Mouse (Mus musculus) T-helper 2 cell (primary cell): ENCODE data around the gene Pygo2.

Experiments
- in situ Hi-C: fragments of 300-600 bp; cut with MboI, MseI; formaldehyde crosslinking; loops from one replicate; pipeline ENCODE4 v1.15.1; 2025; ENCODE audit warnings: high pct_unique_total_duplicates

Pygo2 gene

DNA sequence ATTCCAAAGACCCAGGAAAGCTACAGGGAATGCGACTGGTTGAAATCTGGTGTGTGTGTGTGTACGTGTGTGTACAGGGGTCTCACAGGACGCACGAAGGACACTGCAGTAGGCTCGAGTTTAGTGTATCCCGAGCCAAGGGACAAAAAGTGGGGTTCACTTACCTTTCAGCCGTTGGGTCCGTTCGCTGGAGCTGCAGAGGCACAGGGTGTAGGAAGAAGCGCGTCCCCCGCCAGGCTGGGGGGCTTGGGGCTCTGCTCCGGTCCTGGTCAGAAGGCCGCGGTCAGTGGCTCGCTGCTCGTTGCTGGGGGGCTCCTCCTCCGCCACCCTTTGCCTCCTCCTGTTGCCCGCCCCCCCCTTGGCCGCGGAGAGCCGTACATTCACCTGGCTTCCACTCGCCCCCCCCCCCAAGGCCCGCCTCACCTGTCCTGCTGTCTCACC lies 37.1 kb upstream of the Pygo2 start:
- in situ Hi-C loops: no loop called here

DNA sequence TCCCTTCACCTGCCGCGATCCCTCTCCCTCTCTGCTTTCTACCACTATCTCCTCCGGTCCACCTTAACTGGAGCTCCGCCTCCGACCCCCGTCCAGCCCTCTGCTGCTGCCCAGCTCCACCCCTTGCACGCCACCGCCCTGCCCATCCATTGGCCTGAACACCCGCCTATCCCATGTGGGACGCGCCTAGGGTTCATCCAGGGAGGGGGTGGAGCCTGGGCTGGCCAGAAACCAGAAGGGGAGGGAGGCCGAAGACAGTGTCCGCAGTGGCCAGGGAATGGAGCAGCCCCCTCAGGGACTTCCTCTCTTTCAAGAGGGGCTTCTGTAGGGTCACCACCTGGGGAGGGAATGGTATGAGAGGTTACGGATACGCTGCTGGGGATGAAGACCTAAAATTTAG lies 36.4 kb upstream of the Pygo2 start:
- in situ Hi-C loops: no loop called here

DNA sequence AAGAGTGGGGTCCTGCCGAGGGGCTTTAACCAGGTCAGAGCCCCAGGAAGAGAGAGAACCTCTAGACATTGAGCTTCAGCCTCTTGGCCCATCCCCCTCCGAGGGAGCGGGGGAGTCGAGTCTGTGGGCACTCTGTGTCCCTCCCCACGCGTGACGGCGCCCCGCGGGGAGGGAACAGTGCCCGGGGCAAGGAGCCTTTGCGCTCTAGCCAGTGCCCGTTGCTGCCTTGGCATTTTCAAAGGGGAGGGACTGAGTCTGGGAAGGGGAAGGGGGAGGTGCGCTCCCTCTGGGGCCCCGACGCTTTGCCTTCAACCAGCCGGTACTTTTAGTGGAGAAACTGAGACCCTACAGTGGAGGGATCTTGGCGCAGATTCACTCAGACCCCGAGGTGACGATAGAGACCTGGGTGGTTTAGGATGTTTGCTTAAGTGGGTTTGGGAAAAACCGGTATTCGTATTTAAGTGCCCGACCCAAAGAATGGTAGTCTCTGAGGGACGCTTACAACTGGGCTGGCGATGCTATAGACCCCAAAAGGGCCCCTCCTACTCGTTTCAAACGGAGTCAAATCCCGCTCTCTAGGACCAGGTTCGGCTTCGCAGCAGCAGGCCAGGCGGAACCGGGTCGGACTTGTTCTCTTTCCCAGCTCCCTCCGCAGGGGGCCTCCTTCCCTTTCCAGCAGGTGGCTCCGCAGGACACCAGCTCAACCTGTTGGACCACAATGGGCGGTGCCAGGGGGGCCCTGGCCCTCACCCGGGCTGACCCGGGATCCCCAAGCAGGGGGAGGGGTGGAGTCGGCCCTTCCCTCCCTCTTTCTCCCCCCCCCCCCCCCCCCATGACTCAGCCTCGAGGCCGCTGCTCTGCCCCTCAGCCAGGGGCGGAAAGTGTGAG lies 35.8 kb upstream of the Pygo2 start, which contains the start of gene Zbtb7b:
TSS of gene Zbtb7b (minus strand) at position 771 of the 888 bp plus-strand sequence.
- in situ Hi-C loops: no loop called here

DNA sequence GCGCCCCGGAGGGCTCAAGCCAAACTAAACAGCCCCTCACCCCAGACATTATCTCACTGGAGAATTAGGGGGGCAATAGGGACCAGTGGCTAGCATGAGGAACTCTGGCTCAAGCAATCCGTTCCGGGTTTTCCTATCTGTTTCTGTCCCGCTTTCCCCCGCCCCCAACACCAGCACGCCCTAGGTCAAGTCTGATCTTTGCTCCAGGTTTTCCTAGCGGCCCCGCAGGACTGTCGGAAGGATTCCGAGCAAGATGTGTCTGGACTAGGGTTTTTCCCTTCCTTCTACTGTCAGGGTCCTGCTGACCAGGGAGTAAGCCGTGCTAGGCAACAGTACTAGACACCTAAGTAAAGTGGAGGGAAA lies 35.1 kb upstream of the Pygo2 start:
- in situ Hi-C loops: no loop called here

DNA sequence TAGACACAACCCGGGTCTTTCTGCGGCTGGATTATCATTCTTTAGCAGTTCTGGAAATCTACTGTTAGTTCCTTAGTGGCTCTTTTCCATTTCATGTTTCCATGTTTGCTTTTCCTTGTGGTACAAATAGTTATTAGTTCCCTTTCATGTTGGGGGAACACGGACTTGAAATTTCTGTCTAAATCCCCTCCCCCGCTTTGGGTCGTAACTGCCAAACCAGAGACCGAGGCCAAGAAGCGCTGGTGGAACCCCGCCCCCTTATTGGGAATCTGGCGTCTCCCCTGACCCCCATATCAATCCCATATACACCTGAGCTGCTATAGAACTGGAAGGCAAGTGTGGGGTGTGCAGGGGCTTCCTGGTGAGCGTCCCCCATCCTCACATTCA lies 34.6 kb upstream of the Pygo2 start:
- in situ Hi-C loops: no loop called here

DNA sequence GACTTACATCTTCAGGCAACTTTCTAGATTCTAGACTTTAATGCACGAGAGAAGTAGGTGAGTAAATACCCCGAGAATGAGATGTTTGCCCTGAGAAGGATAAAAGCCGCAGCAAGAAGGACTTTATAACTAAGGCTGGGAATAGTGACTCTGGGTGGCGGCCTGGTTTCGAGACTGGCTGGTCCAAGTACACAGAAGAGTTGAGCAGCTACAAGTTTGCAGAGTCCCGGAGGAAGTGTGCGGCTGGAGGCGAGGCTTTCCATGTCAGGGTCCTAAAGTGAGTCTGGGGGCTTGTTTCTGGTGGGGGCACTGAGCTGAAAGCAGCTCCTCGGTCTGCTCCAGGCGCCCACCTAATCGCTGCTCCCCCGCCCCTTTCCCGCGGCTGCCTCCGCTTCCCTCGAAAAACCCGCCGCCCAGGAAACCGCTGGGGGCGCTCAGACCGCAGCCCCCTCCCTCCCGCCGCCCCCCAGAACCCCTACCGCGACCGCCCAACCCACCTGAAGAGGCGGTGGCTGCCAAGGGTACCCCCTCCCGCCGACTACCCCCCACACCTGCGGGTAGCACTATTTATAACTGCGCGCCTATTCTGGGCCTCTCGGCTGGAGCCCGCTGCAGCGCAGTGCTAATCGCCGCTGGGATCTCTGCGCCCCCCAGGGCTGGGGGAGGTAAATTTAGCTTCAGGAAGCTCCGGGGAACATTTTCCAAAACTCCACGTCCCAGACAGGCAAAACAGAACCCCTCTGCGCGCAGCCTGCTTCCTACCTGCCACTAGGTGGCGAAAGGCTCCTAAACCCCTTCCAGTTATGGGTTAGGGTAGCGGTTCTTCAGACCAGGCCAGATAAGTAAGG lies 34.0 kb upstream of the Pygo2 start:
- in situ Hi-C loops: no loop called here

DNA sequence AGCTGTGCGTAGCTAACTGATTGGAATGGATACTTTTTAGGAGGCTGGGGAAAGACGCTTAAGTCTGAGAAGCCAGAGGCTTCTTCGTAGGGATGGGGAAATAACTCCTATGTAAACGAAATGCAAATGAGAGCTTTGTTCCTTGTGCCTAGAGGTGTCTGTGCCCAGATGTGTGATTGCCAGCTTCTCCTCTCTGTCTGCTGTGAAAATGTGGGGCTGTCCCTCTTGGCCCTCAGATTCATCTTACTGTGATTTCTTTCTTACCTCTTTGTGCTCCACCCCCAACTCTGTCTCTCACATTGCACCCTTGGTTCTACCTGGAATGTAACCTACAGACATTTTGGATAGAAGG lies 33.4 kb upstream of the Pygo2 start:
- in situ Hi-C loops: no loop called here

DNA sequence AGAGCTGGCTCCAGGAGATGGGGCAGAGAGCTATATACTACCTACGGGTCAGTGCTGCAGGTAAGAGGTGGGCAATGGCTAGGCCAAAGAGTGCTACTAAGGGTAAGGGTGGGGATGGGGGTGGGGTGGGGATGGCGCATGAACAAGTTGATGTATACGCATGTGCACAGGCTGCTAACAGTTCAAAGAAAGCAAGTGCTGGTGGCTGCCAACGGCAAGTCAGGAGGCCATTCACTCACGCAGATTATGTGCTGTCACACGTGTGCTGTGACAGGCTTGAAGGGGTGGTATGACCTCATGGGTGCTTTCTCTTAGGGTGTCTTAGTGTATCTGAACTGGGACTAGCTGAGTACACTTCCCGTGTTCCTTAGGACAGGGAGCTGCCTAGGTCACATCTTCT lies 28.7 kb upstream of the Pygo2 start:
- in situ Hi-C loops: no loop called here

DNA sequence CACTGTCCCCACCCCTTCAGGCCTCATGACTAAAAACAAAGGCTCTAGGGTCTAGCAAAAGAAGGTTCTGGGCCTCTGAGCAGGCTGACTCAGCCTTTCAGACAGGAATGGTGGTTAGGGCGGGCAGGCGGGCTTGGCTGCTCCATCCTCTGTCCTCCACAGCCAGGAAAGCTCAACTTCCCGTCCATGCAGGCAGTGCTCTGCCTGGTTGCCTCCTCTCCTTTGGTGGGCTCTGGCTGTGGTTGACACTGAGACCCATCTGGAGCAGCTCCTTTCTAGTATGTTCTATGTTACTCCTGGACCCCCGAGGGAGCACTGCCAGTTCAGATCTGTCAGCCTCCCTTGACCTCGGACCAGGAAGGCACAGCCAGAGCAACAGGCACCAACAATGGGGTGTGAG lies 27.3 kb upstream of the Pygo2 start, which contains the start of gene Lenep:
TSS of gene Lenep (minus strand) at position 101 of the 400 bp plus-strand sequence.
- in situ Hi-C loops: no loop called here

DNA sequence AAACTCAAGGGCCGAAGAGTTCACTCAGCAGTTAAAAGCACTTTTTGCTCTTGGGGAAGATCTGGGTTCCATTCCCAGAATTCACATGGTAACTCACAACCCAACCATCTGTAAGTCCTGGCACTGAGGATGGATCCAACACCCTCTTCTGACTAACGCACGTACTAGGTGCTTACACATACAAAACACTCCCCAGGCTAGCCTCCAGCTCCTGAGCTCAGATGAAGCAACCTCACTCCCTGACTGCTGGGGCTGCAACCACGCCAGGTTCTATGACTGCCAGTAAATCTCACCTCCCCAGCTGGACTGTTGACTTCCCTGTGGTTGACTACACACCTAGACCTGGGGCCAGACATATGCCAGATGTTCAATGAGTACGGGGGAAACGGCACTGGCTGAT lies 23.1 kb upstream of the Pygo2 start:
- in situ Hi-C loops: no loop called here

DNA sequence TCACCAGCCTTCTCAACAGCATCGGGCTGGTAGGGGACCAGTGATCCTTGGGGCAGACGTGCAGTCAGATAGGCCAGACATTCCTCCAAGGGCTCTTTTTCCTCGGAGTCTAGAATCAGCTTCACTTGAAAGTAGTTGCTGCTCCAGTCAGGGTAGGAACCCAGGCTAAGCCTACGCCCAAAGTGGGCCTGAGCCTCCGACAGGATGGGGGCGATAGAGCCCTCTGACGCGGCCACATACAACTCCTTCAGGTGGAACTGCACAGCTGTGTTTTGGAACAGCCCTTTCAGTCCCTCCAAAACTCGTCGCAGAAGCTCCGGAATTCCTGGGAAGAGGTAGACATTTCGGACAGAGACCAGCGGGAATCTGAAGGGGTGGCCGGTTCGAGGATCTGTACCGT lies 21.6 kb upstream of the Pygo2 start:
- in situ Hi-C loops: no loop called here

DNA sequence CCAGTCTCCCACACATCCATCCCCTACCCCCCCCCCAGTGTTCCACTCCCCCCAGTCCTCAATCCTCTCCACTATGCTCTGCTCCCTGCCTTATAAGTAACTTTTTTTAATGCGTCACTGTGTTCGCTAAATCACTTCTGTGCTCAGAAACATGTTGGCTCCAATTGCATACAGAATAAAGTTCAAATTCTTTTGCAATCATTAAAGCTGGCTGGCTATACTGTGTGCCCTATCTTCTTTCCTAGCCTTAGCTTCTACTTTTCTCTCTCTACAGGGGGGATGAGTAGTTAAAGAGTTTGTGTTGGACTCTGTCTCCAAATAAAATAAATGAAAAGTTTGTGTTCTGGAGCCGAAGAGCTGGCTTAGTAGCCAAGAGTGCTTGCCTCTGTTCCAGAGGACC lies 20.3 kb upstream of the Pygo2 start:
- in situ Hi-C loops: no loop called here

DNA sequence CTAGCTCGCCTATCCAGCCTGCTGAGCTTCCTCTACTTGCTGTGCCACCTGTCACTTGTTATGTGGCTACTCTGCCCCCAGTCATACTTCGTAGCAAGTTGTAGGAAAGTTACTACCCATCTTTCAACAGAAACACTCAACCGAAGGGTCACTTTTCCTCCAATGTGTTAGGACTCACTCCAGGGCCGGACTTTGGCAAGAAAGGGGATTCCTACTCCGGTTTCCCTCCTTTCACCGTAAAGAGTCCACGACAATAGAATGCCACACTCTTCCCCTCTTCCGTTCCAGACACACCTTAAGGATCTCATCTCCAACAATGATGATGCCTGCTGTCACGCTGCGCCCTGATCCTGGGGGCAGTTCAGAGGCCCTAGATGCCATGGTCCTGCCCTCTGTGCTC lies 19.1 kb upstream of the Pygo2 start:
- in situ Hi-C loops: no loop called here

DNA sequence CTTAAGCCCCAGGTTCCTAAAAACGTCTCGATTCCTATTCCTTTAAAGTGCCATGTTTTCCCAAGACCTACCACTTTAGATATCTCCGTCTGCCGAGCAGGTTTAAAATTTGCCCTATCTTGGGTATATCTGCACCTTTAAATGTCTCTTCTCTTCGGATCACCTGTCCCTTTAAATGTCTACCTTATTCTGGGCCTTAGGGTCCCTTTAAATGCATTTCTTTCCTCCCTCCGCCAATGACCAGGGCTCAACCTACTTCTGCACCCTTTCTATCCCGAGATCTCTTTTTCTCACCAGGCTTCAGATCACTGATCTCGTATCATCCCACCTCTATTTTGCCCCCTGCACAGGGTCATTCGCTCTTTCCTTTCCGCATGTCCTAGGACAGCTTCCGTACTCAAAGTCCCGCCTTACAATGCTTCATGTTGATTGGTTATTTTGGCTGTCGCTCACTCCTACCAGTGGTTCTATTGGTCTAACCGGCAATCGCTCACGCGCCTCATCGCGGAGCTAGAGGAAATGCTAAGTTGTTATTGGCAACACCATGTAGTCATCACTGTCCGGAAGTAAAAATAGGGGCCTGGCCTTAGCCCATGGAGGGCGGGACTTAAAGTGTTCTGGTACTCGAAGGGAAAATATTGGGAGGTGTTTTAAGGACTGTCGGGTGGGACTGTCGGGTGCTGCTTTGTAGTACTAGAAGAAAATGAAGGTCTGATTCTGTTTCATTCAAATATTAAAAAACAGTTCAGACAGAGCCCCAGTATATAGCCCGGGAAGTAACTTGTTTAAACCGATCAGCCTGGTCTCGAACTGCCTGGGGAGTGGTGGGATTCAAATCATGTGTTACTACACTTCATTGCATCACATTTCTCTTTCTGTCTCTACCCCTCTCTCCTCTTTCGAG lies 18.3 kb upstream of the Pygo2 start, which contains the start of gene Flad1:
TSS of gene Flad1 (minus strand) at position 381 of the 904 bp plus-strand sequence.
- in situ Hi-C loops: no loop called here

DNA sequence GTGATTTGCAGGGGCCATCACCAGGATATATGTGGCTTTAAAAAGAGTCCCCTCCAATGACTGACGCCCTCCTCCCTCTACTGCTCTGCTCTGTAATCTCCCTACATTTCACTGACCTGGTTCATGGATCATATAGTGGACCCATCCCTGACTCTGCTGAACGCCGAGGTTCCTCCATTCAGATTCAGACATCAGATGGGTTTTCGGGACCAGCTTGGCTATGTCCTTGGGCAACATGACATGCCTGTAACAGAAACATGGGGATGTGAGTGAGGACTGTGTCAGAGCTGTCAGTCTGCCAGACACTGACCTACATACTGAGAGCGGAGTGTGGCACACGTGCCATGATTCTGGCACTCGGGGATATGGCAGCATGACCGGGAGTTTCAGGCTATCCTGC lies 13.9 kb upstream of the Pygo2 start:
- in situ Hi-C loops: no loop called here

DNA sequence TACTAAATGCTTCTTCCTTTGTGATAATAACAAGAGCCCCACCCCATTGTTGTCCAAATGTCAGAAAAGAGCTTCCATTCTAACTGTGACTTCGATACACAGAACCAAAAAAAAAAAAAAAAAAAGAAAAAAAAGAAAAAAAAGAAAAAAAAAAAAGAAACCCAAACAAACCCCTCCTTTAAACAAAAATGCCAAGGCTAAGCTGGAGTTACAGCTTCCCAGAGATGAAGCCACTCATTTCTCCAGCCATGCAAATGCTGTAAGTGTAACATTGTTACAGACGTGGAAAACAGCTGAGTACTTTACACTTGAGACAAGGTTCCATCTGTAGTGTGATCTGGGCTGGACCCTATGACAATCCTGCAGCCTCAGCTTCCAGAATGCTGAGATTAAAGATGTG lies 12.9 kb upstream of the Pygo2 start:
- in situ Hi-C loops: no loop called here

DNA sequence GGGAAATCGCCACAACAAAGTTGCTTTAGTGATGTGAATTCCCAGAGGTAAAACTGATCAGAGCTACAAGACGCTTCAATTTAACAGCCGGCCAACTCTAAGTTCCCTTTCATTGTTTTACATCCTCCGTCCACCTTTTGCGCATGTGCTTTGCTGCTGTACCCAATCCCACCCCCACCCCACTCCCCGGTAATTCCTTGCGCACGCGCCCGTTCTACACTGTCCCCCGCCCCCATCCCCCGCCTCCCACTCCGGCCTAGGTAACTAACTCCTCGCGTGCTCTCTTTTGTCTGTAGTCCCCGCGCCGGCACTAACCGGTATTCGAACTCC lies 12.2 kb upstream of the Pygo2 start:
- in situ Hi-C loops: no loop called here

DNA sequence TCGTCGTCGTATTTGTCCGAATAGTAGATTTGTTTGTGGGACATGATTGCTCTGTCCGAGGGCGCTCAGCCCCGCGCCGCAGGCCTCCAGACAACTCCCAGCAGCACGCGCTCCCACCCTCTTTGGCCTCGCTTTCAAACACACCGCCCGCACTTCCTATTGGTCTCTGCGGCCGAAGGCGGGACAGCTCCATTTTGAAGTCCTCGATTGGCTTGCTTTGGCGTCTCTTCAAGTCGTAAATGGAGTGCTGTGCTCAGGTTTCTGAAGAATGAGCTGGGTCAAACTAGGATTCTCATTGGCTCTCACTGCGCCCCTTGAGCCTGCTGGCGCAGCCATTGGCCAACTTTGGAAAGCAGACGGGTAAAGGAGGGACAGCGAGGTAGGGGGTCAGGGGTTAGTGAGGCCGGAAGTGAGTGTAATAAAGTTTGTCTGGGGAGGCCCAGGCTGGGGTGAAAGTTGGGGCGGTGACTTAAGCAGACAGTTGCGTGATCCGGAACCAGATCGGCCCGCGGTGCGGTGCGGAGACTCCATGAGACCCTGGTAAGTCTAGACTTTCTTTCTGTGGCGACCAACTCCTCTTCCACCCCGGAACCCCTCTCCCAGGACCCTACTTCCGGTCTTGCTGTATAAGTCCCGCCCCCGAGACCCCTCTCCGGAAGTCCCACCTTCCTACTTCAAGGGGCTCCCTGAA lies 11.7 kb upstream of the Pygo2 start, which contains the start of the genes Cks1b and Shc1:
TSS of gene Cks1b (minus strand) at position 214 of the 691 bp plus-strand sequence.
TSS of gene Shc1 (plus strand) at position 274 of the 691 bp plus-strand sequence.
- in situ Hi-C loops: no loop called here

DNA sequence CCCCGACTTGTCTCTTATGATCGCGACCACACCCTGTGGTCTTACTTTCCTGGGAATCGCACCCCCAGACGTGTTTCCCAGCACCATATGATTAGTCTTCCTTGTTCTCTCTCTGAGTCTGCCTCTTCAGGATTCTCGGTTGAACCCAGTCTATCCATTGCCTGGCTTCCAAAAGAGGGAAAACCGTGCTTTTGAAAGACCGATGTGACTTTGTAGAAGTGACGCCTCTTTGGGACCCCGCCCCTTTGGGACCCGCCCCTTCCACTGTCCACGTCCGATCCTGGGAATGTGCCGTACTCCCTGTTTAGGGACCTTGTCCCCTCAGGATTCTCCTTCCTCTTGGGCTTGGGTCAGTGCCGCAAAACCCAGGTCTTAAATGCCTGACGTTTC lies 11.2 kb upstream of the Pygo2 start:
- in situ Hi-C loops: no loop called here

DNA sequence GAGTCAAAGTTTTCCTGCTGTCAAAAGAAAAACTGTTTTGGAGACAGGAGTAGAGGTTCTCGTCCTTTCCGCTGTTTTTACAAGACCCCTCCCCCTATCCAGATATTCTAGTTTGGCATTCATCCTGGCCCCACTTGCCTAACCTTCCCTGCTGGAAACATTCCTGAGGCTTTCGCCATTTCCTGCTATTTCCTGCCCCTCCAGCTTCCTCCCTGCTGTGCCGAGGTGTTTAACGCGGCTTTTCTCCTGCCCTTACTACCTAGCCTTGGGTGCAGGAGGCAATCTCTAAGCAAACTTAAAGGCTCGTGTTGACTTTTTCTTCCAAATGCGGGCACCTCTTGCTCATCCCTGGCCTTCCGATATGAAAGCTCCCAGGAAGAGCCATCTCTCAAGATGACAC lies 10.4 kb upstream of the Pygo2 start:
- in situ Hi-C loops: no loop called here

DNA sequence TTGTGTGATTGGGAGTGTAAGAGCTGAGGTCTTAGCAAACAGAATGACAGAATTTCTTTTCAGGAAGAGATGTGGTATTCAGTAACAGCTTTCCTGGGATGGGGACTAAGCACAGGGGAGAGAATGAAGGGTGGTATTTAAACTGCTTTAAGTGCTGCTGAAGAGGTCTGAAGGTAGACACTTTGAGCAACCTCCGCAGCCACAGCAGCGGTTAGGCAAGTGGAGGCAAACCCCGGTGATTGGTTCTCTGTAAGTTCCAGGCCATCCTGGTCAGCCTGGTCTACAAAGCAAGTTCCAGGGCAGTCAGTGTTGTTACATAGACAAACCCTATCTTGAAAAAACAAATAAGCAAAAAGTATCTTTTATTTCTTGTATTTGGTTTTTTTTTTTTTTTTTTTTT lies 10.0 kb upstream of the Pygo2 start:
- in situ Hi-C loops: no loop called here
